Mouse (Mus musculus): ENCODE results near the gene Pid1. TPM values are rescaled to one million over a fixed set of nuclear protein-coding genes. Genes with fewer than 3 reads are reported as not detected.
"Not testable (repeated sequence)": the region's sequence is repeated elsewhere in the genome, so short reads cannot be mapped to it uniquely, and the experiment has no call there.

Pid1 gene
- polyA plus RNA-seq, 1 experiment from 2014 or later: 21.4 TPM

DNA sequence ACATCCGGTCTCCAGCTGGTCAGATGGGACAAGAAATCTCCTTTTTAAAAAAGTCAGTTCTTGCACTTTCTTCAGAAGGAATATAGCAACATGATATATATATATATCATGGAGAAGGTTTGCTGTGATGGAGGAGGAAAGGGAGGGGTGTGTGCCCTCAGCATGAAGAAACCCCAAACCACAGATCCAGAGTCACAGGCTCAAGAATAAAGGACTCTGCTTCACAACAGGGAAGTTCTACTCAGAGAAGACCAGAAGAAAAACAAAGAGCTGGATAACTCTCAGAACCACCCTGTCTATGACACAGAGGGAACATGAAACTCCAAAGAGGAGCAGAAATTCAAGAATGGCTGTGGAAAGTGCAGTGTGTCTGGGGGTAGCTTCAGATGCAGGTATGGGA, 113.2 kb downstream of the Pid1 start:
- 58% methylated on average over 1 of the region's 1 CpGs for WGBS
- H3K27me3 ChIP-seq (replicated peaks): no peaks in the 10 kb centered on the region
- H3K9me3 ChIP-seq: no peaks in the 10 kb centered on the region
- no peak for ATAC-seq (ENCODE audit: insufficient read depth, low FRiP score, low read depth)
- H3K36me3 ChIP-seq: no peaks in the 10 kb centered on the region
- no peak overlapping the region for H3K4me3 ChIP-seq (replicated peaks)
- no peaks in the 10 kb centered on the region for H3K4me1 ChIP-seq
- H3K27ac ChIP-seq: no peak overlapping the region
- no peak overlapping the region for H3K4me2 ChIP-seq
- no peak overlapping the region for H3K9ac ChIP-seq

- ATAC-seq (ENCODE audit: insufficient read depth, low FRiP score, low read depth): no peak
- Histone ChIP-seq H3K36me3 (no peaks in the 10 kb centered on the region), H3K9me3 (no peaks in the 10 kb centered on the region), H3K4me3 (replicated peaks) (no peak overlapping the region), H3K4me2 (no peak overlapping the region), H3K4me1 (no peaks in the 10 kb centered on the region), H3K9ac (no peak overlapping the region), H3K27ac (no peak overlapping the region), H3K27me3 (replicated peaks) (no peaks in the 10 kb centered on the region)
- 72% methylated on average over 6 of the region's 6 CpGs for whole genome bisulfite sequencing
Observed at GRCm38 (mm10) chr1:84249772-84250338, 114.1 kb downstream of the Pid1 start.

DNA sequence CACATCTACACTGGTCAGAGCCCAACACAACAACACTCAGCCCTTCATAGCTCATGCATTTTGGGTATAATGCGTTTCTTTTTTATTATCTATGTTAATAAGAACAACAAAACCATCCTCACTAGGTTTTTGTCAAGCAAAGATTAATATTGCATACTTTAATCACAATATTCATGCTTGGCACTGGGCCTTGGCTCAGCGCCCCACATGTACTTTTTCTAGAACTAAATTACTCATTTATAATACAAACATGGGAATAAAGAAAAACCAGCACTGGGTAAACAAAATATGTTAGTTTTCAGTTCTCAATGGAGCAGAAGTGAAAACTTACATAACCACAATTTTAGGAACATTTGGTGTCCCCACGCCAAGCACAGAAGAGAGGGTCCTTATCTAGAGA, 116.9 kb downstream of the Pid1 start:
- ATAC-seq (ENCODE audit: insufficient read depth, low FRiP score, low read depth): no peak
- WGBS: 62% methylated on average over 3 of the region's 3 CpGs
- Histone ChIP-seq H3K27me3 (replicated peaks) (no peaks in the 10 kb centered on the region), H3K4me3 (replicated peaks) (no peak overlapping the region), H3K27ac (no peak overlapping the region), H3K4me1 (no peaks in the 10 kb centered on the region), H3K4me2 (no peak overlapping the region), H3K36me3 (no peaks in the 10 kb centered on the region), H3K9ac (no peak overlapping the region), H3K9me3 (no peaks in the 10 kb centered on the region)

GRCm38 (mm10) chr1:84241192-84241828, 122.7 kb downstream of the Pid1 start:
- no peaks in the 10 kb centered on the region for H3K36me3 ChIP-seq
- 64% methylated on average over 4 of the region's 4 CpGs for WGBS
- no peak for ATAC-seq (ENCODE audit: insufficient read depth, low FRiP score, low read depth)
- H3K9ac ChIP-seq: no peak overlapping the region
- no peaks in the 10 kb centered on the region for H3K27me3 ChIP-seq (replicated peaks)
- no peak overlapping the region for H3K4me3 ChIP-seq (replicated peaks)
- H3K27ac ChIP-seq: no peak overlapping the region
- no peak overlapping the region for H3K4me2 ChIP-seq
- no peaks in the 10 kb centered on the region for H3K9me3 ChIP-seq
- H3K4me1 ChIP-seq: no peaks in the 10 kb centered on the region

DNA sequence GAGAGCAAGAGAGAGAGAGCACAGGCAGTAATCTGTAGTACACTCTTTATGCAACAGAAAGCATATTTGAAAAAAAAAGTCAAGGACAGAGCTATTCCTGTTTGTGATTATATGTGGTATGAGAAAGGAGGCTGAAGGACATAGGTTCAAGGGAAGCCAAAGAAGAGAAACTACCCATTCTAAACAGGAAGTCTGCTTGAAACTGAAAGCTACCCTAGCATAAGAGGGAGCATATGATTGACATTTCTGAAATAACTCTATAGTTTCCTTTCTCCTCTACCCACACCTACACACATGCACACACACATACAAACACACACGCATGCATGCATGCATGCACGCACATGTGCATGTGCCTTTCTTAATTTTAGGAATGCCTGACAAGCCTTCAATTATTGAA, 123.8 kb downstream of the Pid1 start:
- Histone ChIP-seq H3K4me1 (no peaks in the 10 kb centered on the region), H3K27ac (no peak overlapping the region), H3K36me3 (no peaks in the 10 kb centered on the region), H3K9ac (no peak overlapping the region), H3K27me3 (replicated peaks) (no peaks in the 10 kb centered on the region), H3K4me3 (replicated peaks) (no peak overlapping the region), H3K4me2 (no peak overlapping the region), H3K9me3 (no peaks in the 10 kb centered on the region)
- WGBS: 89% methylated on average over 2 of the region's 2 CpGs
- ATAC-seq (ENCODE audit: insufficient read depth, low FRiP score, low read depth): no peak

- no peak overlapping the region for H3K4me2 ChIP-seq
- no peaks in the 10 kb centered on the region for H3K27me3 ChIP-seq (replicated peaks)
- no peaks in the 10 kb centered on the region for H3K4me1 ChIP-seq
- H3K36me3 ChIP-seq: no peaks in the 10 kb centered on the region
- H3K4me3 ChIP-seq (replicated peaks): no peak overlapping the region
- no peaks in the 10 kb centered on the region for H3K9me3 ChIP-seq
- H3K9ac ChIP-seq: no peak overlapping the region
- ATAC-seq (ENCODE audit: insufficient read depth, low FRiP score, low read depth): no peak
- no peak overlapping the region for H3K27ac ChIP-seq
- 70% methylated on average over 2 of the region's 2 CpGs for WGBS
Observed at GRCm38 (mm10) chr1:84230431-84230830, 133.5 kb downstream of the Pid1 start.

GRCm38 (mm10) chr1:84225626-84226025, 138.4 kb downstream of the Pid1 start:
- H3K36me3 ChIP-seq: no peaks in the 10 kb centered on the region
- no peaks in the 10 kb centered on the region for H3K27me3 ChIP-seq (replicated peaks)
- no peak for ATAC-seq (ENCODE audit: insufficient read depth, low FRiP score, low read depth)
- H3K9me3 ChIP-seq: no peaks in the 10 kb centered on the region
- no peak overlapping the region for H3K4me2 ChIP-seq
- WGBS: 89% methylated on average over 7 of the region's 7 CpGs
- H3K9ac ChIP-seq: no peak overlapping the region
- no peak overlapping the region for H3K27ac ChIP-seq
- no peak overlapping the region for H3K4me3 ChIP-seq (replicated peaks)
- H3K4me1 ChIP-seq: no peaks in the 10 kb centered on the region

DNA sequence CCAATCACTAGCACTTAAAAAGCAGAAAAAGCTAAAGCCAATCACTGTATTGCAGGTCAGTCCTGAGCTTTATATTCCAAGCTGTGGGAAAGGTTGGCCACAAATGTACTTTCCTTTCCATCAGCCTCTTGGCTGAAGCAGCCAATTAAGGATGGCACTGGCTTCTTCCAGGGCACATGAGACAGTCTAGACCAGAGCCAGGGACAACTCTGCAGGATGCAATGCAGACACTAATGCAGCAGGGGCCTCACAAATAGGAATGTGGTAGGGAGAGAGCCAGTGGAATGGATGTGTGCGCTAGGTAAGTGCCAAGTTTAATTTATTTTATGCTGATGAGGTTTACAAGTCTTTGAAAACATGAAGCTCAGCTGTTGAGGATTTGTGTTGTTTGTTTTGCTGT, 141.9 kb downstream of the Pid1 start:
- H3K9ac ChIP-seq: no peak overlapping the region
- 72% methylated on average over 1 of the region's 1 CpGs for WGBS
- H3K36me3 ChIP-seq: no peaks in the 10 kb centered on the region
- no peak overlapping the region for H3K27ac ChIP-seq
- no peaks in the 10 kb centered on the region for H3K9me3 ChIP-seq
- H3K4me1 ChIP-seq: no peaks in the 10 kb centered on the region
- H3K4me3 ChIP-seq (replicated peaks): no peak overlapping the region
- no peak for ATAC-seq (ENCODE audit: insufficient read depth, low FRiP score, low read depth)
- H3K4me2 ChIP-seq: no peak overlapping the region
- no peaks in the 10 kb centered on the region for H3K27me3 ChIP-seq (replicated peaks)

DNA sequence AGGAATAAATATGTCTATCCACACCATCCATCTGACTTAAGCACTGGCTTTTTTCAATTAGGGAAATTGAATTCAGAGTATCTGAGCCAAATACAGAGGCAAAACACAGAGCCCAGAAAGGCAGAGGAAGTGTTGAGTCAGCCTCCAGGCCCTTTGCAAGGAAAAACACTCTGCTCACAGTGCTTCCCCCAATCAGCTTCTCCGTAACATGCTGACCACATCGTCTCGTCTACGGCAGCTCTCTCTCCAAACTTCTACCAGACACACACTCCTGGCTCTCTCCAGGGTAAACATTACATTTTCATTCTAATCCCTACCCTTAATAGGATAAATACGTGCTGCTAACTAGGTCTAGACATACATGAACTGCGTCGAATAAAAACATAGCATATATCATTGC, 145.4 kb downstream of the Pid1 start:
- H3K4me3 ChIP-seq (replicated peaks): no peak overlapping the region
- no peak overlapping the region for H3K9ac ChIP-seq
- H3K4me1 ChIP-seq: no peaks in the 10 kb centered on the region
- 34% methylated on average over 7 of the region's 7 CpGs for WGBS
- no peak overlapping the region for H3K27ac ChIP-seq
- H3K36me3 ChIP-seq: no peaks in the 10 kb centered on the region
- no peaks in the 10 kb centered on the region for H3K27me3 ChIP-seq (replicated peaks)
- ATAC-seq (ENCODE audit: insufficient read depth, low FRiP score, low read depth): peak; percentile 7; the same call in 1 of the 2 replicates
- H3K9me3 ChIP-seq: no peaks in the 10 kb centered on the region
- no peak overlapping the region for H3K4me2 ChIP-seq

DNA sequence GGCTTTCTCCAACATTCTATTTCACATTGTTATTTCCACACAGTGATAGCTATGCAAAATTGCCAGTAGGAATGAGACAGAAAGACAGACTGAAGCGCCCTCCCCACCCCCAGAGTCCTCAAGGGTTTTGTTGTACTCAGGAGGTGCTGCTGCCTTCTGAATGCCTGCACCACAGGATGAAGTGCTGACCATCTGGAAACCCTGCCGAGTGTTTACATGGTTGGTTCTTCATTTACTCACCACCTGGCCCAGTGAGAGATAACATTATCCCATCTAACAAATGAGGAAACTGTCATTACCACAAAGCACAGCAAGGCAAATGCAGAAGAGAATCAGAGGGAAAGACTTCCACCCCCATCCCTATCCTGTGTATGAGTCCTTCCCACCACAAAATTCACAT, 146.2 kb downstream of the Pid1 start:
- H3K9ac ChIP-seq: no peak overlapping the region
- no peak overlapping the region for H3K4me2 ChIP-seq
- H3K4me1 ChIP-seq: no peaks in the 10 kb centered on the region
- WGBS: 31% methylated on average over 2 of the region's 2 CpGs
- ATAC-seq (ENCODE audit: insufficient read depth, low FRiP score, low read depth): no peak
- no peaks in the 10 kb centered on the region for H3K36me3 ChIP-seq
- no peak overlapping the region for H3K4me3 ChIP-seq (replicated peaks)
- no peaks in the 10 kb centered on the region for H3K27me3 ChIP-seq (replicated peaks)
- no peak overlapping the region for H3K27ac ChIP-seq
- H3K9me3 ChIP-seq: no peaks in the 10 kb centered on the region

DNA sequence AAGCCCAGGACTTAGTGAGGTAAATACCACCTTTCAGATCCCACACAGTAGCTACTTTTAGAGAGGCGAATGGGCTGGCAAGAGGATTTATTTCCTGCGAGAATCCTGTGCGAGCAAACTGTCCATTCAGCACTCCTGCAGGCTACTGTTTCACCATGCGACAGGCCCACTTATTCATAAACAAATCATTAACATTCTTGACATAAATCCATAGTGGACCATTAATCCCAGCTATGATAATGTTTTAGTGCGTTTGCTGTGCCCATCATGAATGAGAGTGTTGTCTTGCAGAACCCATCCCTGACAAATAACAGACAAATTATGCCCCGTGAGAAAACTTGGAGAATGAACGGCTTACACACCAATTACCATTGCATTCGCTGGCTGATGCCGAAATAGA, 152.5 kb downstream of the Pid1 start:
- Histone ChIP-seq H3K9ac (no peak overlapping the region), H3K4me2 (no peak overlapping the region), H3K4me1 (no peaks in the 10 kb centered on the region), H3K36me3 (no peaks in the 10 kb centered on the region), H3K27ac (no peak overlapping the region), H3K27me3 (replicated peaks) (no peaks in the 10 kb centered on the region), H3K9me3 (no peaks in the 10 kb centered on the region), H3K4me3 (replicated peaks) (no peak overlapping the region)
- ATAC-seq (ENCODE audit: insufficient read depth, low FRiP score, low read depth): no peak
- 37% methylated on average over 9 of the region's 9 CpGs for WGBS

- ATAC-seq (ENCODE audit: insufficient read depth, low FRiP score, low read depth); H3K4me3 ChIP-seq (replicated peaks); H3K9ac ChIP-seq; H3K4me1 ChIP-seq; H3K27ac ChIP-seq; H3K27me3 ChIP-seq (replicated peaks); H3K4me2 ChIP-seq; H3K36me3 ChIP-seq; H3K9me3 ChIP-seq: not testable (repeated sequence)
- WGBS: 91% methylated on average over 3 of the region's 3 CpGs
Observed at GRCm38 (mm10) chr1:84205746-84206145, 158.2 kb downstream of the Pid1 start.

DNA sequence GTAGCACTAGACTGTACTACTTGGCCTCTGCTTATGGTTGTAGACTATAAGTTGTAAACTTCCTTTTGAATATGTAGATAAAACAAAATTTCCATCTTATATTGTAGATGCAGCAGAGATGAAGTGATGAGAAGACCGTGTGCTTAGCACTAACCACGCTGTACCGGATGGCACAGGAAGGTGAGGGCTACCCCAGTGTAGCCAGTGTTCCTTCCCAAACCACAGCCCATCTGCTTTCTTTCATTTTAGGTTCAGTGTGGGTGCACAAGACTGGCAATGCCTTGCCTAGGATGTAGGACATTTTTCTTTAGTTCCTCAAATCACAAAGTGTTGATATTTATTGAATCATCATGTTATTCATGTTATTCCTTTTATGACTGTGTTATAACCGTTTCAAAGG, 160.5 kb downstream of the Pid1 start:
- Histone ChIP-seq H3K36me3 (no peaks in the 10 kb centered on the region), H3K4me2 (no peak overlapping the region), H3K9me3 (no peaks in the 10 kb centered on the region), H3K4me3 (replicated peaks) (no peak overlapping the region), H3K4me1 (no peaks in the 10 kb centered on the region), H3K27ac (no peak overlapping the region), H3K9ac (no peak overlapping the region), H3K27me3 (replicated peaks) (no peaks in the 10 kb centered on the region)
- ATAC-seq (ENCODE audit: insufficient read depth, low FRiP score, low read depth): no peak
- WGBS: 82% methylated on average over 4 of the region's 4 CpGs
